Mouse (Mus musculus) heart, embryonic 11.5 days (tissue): ENCODE data around the gene Cyth1. TPM values are rescaled to one million over a fixed set of nuclear protein-coding genes. Genes with fewer than 3 reads are reported as not detected.

Experiments used
- ATAC-seq: fragments of 200-750 bp; cut with Nextera tagmentation; replicated peaks from 2 replicates; pipeline ENCODE4 v1.8.0; 2017; ENCODE audit warnings: moderate library complexity; ENCODE audit not compliant: insufficient number of reproducible peaks, low FRiP score, low TSS enrichment
- H3K27ac ChIP-seq: fragments of 300-500 bp; sonication (generic); 2 replicates; pipeline ENCODE4 v1.5.1; 2014; ENCODE audit warnings: mild to moderate bottlenecking, low read depth, low read length
- H3K27me3 ChIP-seq: fragments of 300-500 bp; sonication (generic); 2 replicates; pipeline ENCODE4 v1.6.1; 2014; ENCODE audit warnings: mild to moderate bottlenecking, low read length, mixed read lengths; ENCODE audit not compliant: control insufficient read depth, insufficient read depth
- H3K36me3 ChIP-seq: fragments of 300-500 bp; sonication (generic); 2 replicates; pipeline ENCODE4 v1.6.1; 2014; ENCODE audit warnings: mild to moderate bottlenecking, low read length, moderate library complexity, mixed read lengths; ENCODE audit not compliant: control insufficient read depth, insufficient read depth
- H3K4me1 ChIP-seq: fragments of 300-500 bp; sonication (generic); 2 replicates; pipeline ENCODE4 v1.6.1; 2014; ENCODE audit warnings: low read length; ENCODE audit not compliant: control insufficient read depth, insufficient read depth
- H3K4me2 ChIP-seq: fragments of 300-500 bp; sonication (generic); 2 replicates; pipeline ENCODE4 v1.6.1; 2014; ENCODE audit warnings: mild to moderate bottlenecking, moderate library complexity
- H3K4me3 ChIP-seq: fragments of 300-500 bp; sonication (generic); 2 replicates; pipeline ENCODE4 v1.5.1; 2014; ENCODE audit warnings: low read depth, low read length
- H3K9ac ChIP-seq: fragments of 300-500 bp; sonication (generic); 2 replicates; pipeline ENCODE4 v1.6.1; 2014; ENCODE audit warnings: mild to moderate bottlenecking, low read depth, low read length, moderate library complexity
- H3K9me3 ChIP-seq: fragments of 300-500 bp; sonication (generic); replicated peaks from 2 replicates; pipeline ENCODE4 v1.6.1; 2016; ENCODE audit warnings: low read length; ENCODE audit not compliant: control insufficient read depth
- WGBS: fragments of 180-500 bp; shearing (Covaris S2); extraction: QIAGEN DNeasy Blood & Tissue Kit; methylation state at CpG from one replicate; pipeline ENCODE4 v1.1.7; 2014; ENCODE audit not compliant: insufficient replicate concordance; 5-methylcytosine and 5-hydroxymethylcytosine counted together
- polyA plus RNA-seq: library from polyadenylated mRNA; unstranded; fragments of >200 nt; fragmentation: Nextera tagmentation; extraction: Ambion mirVana; gene quantifications from 2 replicates; pipeline ENCODE4 v1.2.1, GENCODE M21; 2014

Gene Cyth1
- polyA plus RNA-seq, 1 experiment from 2014 or later, result 10.6 TPM

DNA sequence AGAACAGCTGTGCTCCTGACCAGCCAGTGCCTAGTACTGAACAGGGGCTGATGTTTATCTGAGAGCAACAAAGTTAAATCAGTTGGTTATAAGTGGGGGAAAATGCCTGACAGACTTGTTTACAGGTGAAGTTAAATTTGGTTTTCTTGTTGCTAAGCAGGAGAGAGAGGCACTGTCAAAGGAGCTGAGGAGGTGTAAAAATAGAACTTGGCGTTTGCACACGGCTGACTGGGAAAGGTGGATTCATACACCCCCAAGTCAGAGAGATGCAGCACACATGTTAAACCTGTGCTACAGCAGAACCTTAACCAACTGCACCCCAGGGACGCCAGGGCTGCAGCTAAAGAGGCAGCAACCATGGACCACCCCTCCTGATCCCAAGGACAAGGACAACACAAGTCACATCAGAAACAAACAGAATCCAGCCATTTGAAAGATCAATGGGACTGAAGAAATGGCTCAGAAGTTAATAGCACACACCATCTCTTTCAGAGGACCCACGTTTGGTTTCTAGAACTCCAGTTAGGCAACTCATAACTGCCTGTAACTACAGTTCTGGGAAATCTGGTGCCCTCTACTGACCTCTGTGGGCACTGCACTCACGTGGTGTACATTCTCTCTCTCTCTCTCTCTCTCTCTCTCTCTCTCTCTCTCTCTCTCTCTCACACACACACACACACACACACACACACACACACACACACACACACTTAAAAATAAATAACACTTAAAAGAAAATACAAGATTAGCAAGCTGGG is 96.8 kb downstream of the Cyth1 start:
- Histone ChIP-seq H3K4me1 (peaks cover 20% of the 10 kb centered on the region), H3K27ac (peak overlapping the region; percentile 25; the same call in 1 of the 2 replicates), H3K4me2 (no peak overlapping the region), H3K36me3 (no peaks in the 10 kb centered on the region), H3K9me3 (no peaks in the 10 kb centered on the region), H3K4me3 (no peak overlapping the region), H3K9ac (no peak overlapping the region), H3K27me3 (no peaks in the 10 kb centered on the region)
- WGBS, result 76% methylated on average over 5 of the region's 5 CpGs
- ATAC-seq, result no peak

DNA sequence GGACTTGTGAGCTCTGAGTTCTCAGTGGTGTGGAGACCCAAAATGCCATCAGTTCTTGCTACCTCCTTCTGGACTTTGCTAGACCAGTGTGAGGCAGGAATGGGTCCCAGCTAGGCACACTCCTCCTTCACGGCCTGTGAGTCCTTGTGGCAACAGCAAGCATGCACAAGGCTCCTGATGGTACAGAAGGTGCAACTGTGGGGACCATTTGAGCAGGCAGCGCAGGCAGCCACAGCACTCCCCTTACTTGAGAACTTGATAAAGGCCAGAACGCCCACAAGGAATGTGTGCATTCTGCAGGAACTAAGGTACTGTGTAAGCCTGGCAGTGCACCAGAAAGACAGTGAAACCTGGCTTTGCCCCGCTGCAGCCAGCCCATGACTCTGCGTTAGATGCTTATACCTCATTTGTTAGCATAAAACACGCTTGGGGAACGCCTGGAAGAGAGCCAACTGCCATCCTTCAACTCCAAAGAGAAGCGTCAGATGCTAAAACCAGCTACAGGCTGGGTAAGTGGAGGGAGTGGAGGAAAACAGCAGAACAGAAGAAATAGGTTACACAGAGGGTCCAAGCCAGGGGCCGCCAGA is 98.2 kb downstream of the Cyth1 start:
- Histone ChIP-seq H3K4me1 (peaks cover 20% of the 10 kb centered on the region), H3K4me3 (no peak overlapping the region), H3K9me3 (no peaks in the 10 kb centered on the region), H3K9ac (no peak overlapping the region), H3K27ac (peak overlapping the region; percentile 47), H3K4me2 (no peak overlapping the region), H3K36me3 (no peaks in the 10 kb centered on the region), H3K27me3 (no peaks in the 10 kb centered on the region)
- 51% methylated on average over 9 of the region's 9 CpGs for WGBS
- ATAC-seq, result no peak

DNA sequence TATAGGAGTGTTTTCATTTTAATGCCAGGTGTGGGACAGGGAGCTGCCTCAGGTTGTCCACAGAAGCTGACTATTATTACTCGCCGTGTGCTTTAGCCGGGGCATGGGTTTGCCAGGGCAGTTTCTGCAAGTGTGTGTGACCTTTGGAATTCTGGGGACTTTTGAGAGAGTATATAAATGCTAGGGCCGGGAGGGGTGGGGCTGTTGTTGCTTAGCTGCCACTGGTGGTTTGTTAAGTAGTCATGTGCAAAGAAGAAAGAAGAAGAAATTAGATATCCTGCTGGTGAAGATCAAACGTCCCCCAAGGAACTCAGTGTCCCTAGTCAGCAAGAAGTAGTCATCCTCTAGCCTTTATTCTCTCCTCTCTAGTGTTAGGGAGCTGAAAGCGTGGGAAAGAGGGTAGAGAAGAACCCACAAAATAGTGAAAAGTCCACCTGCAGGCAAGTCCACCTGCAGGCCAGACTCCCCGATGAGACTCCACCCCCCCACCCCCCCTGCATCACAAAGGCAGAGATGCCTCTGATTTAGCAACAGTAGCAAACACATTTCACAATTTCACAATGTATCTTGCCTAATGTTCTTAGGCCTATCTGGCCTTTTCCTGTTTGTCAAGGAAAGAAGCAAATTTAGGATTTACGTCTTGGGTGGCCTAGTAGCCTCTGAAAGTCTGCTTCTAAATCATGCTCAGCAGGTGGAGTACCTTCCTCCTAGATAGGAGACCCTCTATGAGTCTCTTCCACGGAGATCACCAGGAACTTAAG is 100.3 kb downstream of the Cyth1 start:
- no peak overlapping the region for H3K4me2 ChIP-seq
- no peaks in the 10 kb centered on the region for H3K27me3 ChIP-seq
- 74% methylated on average over 9 of the region's 9 CpGs for WGBS
- H3K9me3 ChIP-seq, result no peaks in the 10 kb centered on the region
- H3K36me3 ChIP-seq, result no peaks in the 10 kb centered on the region
- no peak overlapping the region for H3K27ac ChIP-seq
- peaks cover 20% of the 10 kb centered on the region for H3K4me1 ChIP-seq
- no peak overlapping the region for H3K4me3 ChIP-seq
- H3K9ac ChIP-seq, result no peak overlapping the region
- no peak for ATAC-seq

DNA sequence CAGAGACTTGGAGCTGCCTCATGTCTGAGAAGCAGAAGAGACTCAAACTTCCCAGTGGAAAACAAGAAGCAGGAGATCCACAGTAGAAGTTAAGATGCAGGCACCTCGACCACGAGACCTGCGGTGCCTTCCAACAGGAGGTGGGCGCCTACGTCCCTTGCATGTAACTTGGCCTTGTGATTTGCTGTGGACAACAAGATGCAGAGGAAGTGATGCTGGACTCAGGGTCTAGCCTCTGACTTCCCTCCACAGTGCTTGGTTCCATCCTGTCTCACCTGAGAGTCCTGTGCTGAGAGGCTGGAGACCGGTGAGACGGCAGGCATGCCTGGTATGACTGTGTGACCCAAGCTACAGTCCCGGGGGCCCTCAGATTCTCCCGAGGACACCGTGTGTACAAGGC is 101.9 kb downstream of the Cyth1 start:
- no peak overlapping the region for H3K4me3 ChIP-seq
- H3K9me3 ChIP-seq, result no peaks in the 10 kb centered on the region
- H3K27me3 ChIP-seq, result no peaks in the 10 kb centered on the region
- no peak overlapping the region for H3K27ac ChIP-seq
- no peak overlapping the region for H3K4me2 ChIP-seq
- peaks cover 24% of the 10 kb centered on the region for H3K4me1 ChIP-seq
- no peak overlapping the region for H3K9ac ChIP-seq
- WGBS, result 90% methylated on average over 10 of the region's 10 CpGs
- ATAC-seq, result no peak
- no peaks in the 10 kb centered on the region for H3K36me3 ChIP-seq

DNA sequence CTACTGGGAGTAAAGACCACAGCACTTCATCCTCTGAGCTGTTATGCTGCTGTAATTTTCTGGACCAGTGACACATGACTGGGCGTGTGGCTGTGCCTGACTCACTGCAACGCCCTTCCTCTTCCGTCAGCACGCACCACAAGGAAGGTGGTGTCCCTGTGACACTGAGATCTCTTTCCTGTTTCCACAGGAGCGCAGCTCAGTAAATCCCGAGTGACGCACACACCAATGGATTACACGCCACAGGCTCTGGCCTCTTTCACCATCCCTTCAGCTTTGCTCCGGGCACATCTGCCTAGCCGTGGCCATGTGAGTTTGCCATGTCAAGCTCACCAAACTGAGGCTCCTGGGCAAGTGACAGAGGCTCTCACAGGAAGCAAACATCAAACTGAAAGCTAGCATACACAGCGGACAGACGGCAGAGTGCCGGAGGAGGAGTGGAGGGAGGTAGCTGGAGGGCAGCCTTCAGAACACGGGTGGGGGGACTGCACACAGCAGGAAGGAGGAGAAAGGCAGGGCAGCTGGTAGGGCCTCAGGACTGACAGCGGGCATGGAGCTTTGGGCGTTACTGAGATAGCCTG is 102.5 kb downstream of the Cyth1 start:
- Histone ChIP-seq H3K4me2 (no peak overlapping the region), H3K9ac (peak overlapping the region; percentile 11; the same call in 1 of the 2 replicates), H3K36me3 (no peaks in the 10 kb centered on the region), H3K4me3 (no peak overlapping the region), H3K27me3 (no peaks in the 10 kb centered on the region), H3K27ac (peak overlapping the region; percentile 47), H3K9me3 (no peaks in the 10 kb centered on the region), H3K4me1 (peaks cover 20% of the 10 kb centered on the region)
- whole genome bisulfite sequencing, result 69% methylated on average over 16 of the region's 16 CpGs
- no peak for ATAC-seq

DNA sequence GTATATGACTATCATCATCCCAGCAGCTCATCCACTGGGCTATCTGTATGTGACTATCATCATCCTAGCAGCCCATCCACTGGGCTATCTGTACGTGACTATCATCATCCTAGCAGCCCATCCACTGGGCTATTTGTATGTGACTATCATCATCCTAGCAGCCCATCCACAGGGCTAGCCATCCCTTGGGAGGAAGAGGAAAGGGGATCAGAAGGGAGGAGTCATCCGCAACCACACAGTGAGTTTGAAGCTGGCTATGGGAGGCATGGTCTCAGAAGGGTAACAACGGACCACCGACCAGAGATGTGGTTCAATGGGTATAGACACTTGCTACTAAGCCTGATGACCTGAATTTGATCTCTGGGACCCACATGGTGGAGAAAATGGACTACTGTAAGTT is 103.3 kb downstream of the Cyth1 start:
- Histone ChIP-seq H3K4me1 (peaks cover 13% of the 10 kb centered on the region), H3K4me3 (no peak overlapping the region), H3K36me3 (no peaks in the 10 kb centered on the region), H3K9me3 (no peaks in the 10 kb centered on the region), H3K4me2 (no peak overlapping the region), H3K9ac (no peak overlapping the region), H3K27me3 (no peaks in the 10 kb centered on the region), H3K27ac (no peak overlapping the region)
- 82% methylated on average over 4 of the region's 4 CpGs for WGBS
- ATAC-seq, result no peak

DNA sequence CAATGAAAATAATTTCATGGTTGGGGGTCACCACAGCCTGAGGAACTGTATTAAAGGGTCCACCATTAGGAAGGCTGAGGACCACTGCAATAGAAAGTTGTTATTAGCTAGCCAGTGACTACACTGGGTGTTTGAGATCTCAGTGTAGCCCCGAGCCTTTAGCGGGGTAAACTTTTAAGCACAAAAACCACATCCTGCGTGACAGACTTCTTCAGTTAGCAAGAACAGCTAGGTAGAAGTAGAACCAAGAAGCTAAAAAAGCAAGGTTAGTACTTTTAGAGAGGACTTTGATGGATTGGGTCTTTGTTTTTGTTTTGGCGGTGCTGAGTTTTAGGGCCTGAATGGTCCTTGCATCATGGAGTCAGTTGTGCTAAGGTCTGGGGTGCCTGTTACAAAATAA is 104.7 kb downstream of the Cyth1 start:
- 88% methylated on average over 4 of the region's 4 CpGs for WGBS
- no peak overlapping the region for H3K4me2 ChIP-seq
- no peaks in the 10 kb centered on the region for H3K27me3 ChIP-seq
- H3K9me3 ChIP-seq, result no peaks in the 10 kb centered on the region; the same call in 1 of the 2 replicates
- H3K4me3 ChIP-seq, result no peak overlapping the region
- no peak for ATAC-seq
- H3K4me1 ChIP-seq, result peaks cover 7% of the 10 kb centered on the region; the same call in 1 of the 2 replicates
- no peak overlapping the region for H3K27ac ChIP-seq
- H3K9ac ChIP-seq, result no peak overlapping the region
- H3K36me3 ChIP-seq, result no peaks in the 10 kb centered on the region

DNA sequence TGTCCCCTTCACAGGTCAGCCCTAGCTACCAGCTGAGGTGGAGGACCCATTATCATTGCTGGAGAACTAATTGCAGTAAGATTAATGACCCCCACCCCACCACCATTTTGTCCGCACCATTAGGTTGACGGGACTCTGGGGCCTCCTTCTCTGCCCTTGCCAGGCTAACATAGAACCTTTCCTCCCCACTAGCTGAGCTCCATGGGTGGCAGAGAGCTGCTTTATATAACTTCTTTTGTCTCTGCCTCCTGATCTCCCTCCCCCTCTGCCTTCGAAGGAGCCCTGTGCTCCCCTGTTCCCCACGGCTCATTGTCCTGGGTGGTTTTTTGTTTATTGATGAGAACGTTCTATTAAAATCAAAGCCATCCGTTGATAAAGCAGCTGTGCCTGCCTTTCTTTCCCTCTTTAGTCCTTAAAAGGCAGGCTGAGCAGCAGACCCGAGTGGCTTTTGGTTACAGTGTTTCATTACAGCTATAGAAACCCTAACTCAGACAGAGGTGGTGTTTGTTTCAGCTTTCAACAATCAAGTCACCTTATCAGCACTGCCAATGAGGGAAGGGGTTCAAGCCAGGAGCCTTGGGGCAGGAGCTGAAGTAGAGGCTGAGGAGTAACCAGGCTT is 105.7 kb downstream of the Cyth1 start:
- Histone ChIP-seq H3K36me3 (no peaks in the 10 kb centered on the region), H3K4me3 (no peak overlapping the region), H3K27me3 (no peaks in the 10 kb centered on the region), H3K4me2 (no peak overlapping the region), H3K4me1 (peaks cover 7% of the 10 kb centered on the region; the same call in 1 of the 2 replicates), H3K9me3 (no peaks in the 10 kb centered on the region; the same call in 1 of the 2 replicates), H3K27ac (no peak overlapping the region), H3K9ac (no peak overlapping the region)
- no peak for ATAC-seq
- 29% methylated on average over 7 of the region's 7 CpGs for WGBS
